Mouse (Mus musculus) ES-E14 (cell line): Measurements from ENCODE around the gene Stat3.

Experiments
- HCFC1 ChIP-seq: IDR thresholded peaks from 2 replicates; pipeline ENCODE4 v1.6.1; 2012; ENCODE audit warnings: low read length, inconsistent platforms, borderline replicate concordance; ENCODE audit not compliant: insufficient read depth
- MAFK ChIP-seq: IDR thresholded peaks from 2 replicates; pipeline ENCODE4 v1.6.1; 2014; ENCODE audit warnings: mild to moderate bottlenecking, low read depth, low read length, inconsistent platforms; ENCODE audit not compliant: insufficient read depth
- ZC3H11A ChIP-seq: IDR thresholded peaks from 2 replicates; pipeline ENCODE4 v1.6.1; 2012; ENCODE audit warnings: low read depth, mild to moderate bottlenecking, inconsistent platforms, low read length, borderline replicate concordance
- ZNF384 ChIP-seq: IDR thresholded peaks from 2 replicates; pipeline ENCODE4 v1.6.1; 2012; ENCODE audit warnings: low read depth, low read length, inconsistent platforms

GRCm38 (mm10) chr11:100959464-100959810 is 20.1 kb upstream of the Stat3 start:
- peak; percentile 94 for TF ChIP-seq ZNF384
- no peak for TF ChIP-seq HCFC1
- TF ChIP-seq MAFK, result no peak
- TF ChIP-seq ZC3H11A, result no peak
